Mouse (Mus musculus) neural tube, embryonic 15.5 days (tissue): Measurements from ENCODE around the gene Men1. TPM values are rescaled to one million over a fixed set of nuclear protein-coding genes. Genes with fewer than 3 reads are reported as not detected.
"Not testable (repeated sequence)": the region's sequence is repeated elsewhere in the genome, so short reads cannot be mapped to it uniquely, and the experiment has no call there.

Source experiments
- ATAC-seq: fragments of 200-750 bp; cut with Nextera tagmentation; 2 replicates; pipeline ENCODE4 v1.8.0; 2017; ENCODE audit warnings: mild to moderate bottlenecking, moderate TSS enrichment, moderate library complexity; ENCODE audit not compliant: low FRiP score
- H3K27ac ChIP-seq: fragments of 300-500 bp; sonication (generic); replicated peaks from 2 replicates; pipeline ENCODE4 v1.5.1; 2015; ENCODE audit warnings: mild to moderate bottlenecking, inconsistent platforms
- H3K27me3 ChIP-seq: fragments of 300-500 bp; sonication (generic); replicated peaks from 2 replicates; pipeline ENCODE4 v1.6.1; 2015; ENCODE audit warnings: inconsistent platforms
- H3K36me3 ChIP-seq: fragments of 300-500 bp; sonication (generic); 2 replicates; pipeline ENCODE4 v1.6.1; 2015; ENCODE audit warnings: inconsistent platforms
- H3K4me1 ChIP-seq: fragments of 300-500 bp; sonication (generic); 2 replicates; pipeline ENCODE4 v1.6.1; 2015; ENCODE audit warnings: inconsistent platforms
- H3K4me2 ChIP-seq: fragments of 300-500 bp; sonication (generic); 2 replicates; pipeline ENCODE4 v1.6.1; 2015; ENCODE audit warnings: inconsistent platforms, mild to moderate bottlenecking, moderate library complexity
- H3K4me3 ChIP-seq: fragments of 300-500 bp; sonication (generic); replicated peaks from 2 replicates; pipeline ENCODE4 v1.5.1; 2015; ENCODE audit warnings: mild to moderate bottlenecking, inconsistent platforms
- H3K9ac ChIP-seq: fragments of 300-500 bp; sonication (generic); replicated peaks from 2 replicates; pipeline ENCODE4 v1.6.1; 2015; ENCODE audit warnings: mild to moderate bottlenecking, inconsistent platforms
- H3K9me3 ChIP-seq: fragments of 300-500 bp; sonication (generic); replicated peaks from 2 replicates; pipeline ENCODE4 v1.6.1; 2016; ENCODE audit warnings: inconsistent platforms
- WGBS: fragments of 180-500 bp; shearing (Covaris S2); methylation state at CpG from one replicate; pipeline ENCODE4 v1.1.7; 2015; ENCODE audit warnings: mixed read lengths; 5-methylcytosine and 5-hydroxymethylcytosine counted together
- polyA plus RNA-seq: library from polyadenylated mRNA; unstranded; fragments of >200 nt; fragmentation: Nextera tagmentation; extraction: Ambion mirVana; gene quantifications from 2 replicates; pipeline ENCODE4 v1.2.1, GENCODE M21; 2015

Men1 gene
- polyA plus RNA-seq, 1 experiment from 2014 or later: 71.6 TPM

DNA sequence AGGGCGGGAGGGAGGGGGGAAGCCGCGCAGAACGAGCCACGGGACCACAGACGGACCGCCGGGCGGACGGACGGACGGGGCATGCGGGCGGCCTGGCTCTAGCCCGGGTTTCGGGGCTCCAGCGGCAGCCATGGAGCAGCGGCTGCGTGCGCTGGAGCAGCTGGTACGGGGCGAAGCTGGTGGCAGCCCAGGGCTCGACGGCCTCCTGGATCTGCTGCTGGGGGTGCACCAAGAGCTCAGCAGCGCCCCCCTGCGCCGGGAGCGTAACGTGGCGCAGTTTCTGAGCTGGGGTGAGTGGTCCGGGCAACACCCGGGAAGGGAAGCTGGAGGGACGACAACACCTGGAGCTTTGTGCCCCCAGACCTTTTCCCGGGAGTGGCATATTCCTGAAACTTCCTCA lies 28.2 kb upstream of the Men1 start:
- peak overlapping the region; percentile 45 for H3K9ac ChIP-seq
- peak overlapping the region; percentile 50 for H3K4me3 ChIP-seq
- H3K4me1 ChIP-seq: peaks cover 9% of the 10 kb centered on the region
- 0 out of 2 replicates have a peak, but pooled peaks cover 5% of the 10 kb centered on the region for H3K36me3 ChIP-seq
- no peak overlapping the region for H3K27ac ChIP-seq
- under 1% methylated on average over 28 of the region's 34 CpGs for WGBS
- H3K9me3 ChIP-seq: no peaks in the 10 kb centered on the region
- H3K4me2 ChIP-seq: peak overlapping the region; percentile 69
- no peaks in the 10 kb centered on the region for H3K27me3 ChIP-seq
- ATAC-seq: peak; percentile 64

DNA sequence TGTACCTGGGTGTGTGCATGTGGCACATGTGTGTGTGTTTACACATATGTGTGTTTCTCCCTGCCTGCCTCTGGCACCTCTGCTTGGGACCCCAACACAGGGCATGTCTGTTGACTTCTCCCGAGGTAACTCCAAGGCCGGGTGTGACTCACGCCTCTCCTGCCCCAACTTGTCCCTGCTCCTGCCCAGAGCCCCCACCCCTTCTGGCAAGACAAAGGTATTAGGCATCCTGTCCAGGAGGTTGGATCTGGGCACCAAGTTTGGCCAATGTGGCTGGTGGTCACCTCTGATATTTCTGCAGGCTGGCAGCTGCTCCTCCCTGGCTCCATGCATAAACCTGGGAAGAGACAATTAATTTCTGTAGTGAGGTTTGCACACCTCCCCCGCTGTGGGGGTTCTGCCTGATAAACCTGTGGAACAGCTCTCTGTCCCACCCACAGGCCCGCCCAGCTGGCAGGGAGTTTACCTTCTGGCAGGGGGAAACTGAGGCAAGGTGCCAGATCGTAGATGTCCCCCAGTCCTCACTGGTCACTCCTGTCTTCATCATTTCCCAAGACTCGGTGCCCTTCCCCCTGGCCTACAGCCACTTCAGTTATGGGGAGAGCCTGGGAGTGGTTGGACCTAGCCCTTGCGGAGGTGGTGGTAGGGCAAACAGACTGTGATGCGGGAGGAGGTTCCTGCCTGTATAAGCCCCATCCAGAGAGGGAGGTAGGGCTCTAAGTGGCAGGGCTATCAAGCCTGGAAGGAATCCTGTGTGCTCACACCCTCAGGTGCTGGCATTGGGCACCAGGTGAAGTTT lies 26.8 kb upstream of the Men1 start:
- ATAC-seq: no peak
- Histone ChIP-seq H3K9ac (no peak overlapping the region), H3K27me3 (no peaks in the 10 kb centered on the region), H3K4me3 (no peak overlapping the region), H3K36me3 (0 out of 2 replicates have a peak, but pooled peaks cover 5% of the 10 kb centered on the region), H3K4me1 (peaks cover 9% of the 10 kb centered on the region), H3K27ac (no peak overlapping the region), H3K9me3 (no peaks in the 10 kb centered on the region), H3K4me2 (no peak overlapping the region)
- WGBS: 95% methylated on average over 9 of the region's 9 CpGs

DNA sequence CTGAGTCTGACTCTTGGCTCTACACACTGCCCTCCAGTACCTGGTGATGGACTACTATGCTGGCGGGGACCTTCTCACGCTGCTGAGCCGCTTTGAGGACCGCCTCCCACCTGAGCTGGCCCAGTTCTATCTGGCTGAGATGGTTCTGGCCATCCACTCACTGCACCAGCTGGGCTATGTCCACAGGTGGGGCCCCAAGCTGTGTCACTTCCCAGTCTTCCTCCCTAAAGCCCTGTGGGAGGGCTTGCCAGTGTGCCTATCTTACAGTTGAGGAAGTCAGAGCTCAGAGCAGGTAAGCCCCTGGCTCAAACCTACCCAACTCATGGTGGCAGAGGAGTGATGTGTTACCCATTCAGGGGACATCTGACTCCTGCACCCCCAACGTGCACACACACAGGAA lies 24.6 kb upstream of the Men1 start:
- H3K9me3 ChIP-seq: no peaks in the 10 kb centered on the region
- peaks cover 14% of the 10 kb centered on the region; the same call in 1 of the 2 replicates for H3K36me3 ChIP-seq
- ATAC-seq: no peak
- peaks cover 9% of the 10 kb centered on the region for H3K4me1 ChIP-seq
- H3K9ac ChIP-seq: no peak overlapping the region
- H3K4me2 ChIP-seq: no peak overlapping the region
- no peak overlapping the region for H3K4me3 ChIP-seq
- no peaks in the 10 kb centered on the region for H3K27me3 ChIP-seq
- WGBS: 95% methylated on average over 5 of the region's 5 CpGs
- no peak overlapping the region for H3K27ac ChIP-seq

DNA sequence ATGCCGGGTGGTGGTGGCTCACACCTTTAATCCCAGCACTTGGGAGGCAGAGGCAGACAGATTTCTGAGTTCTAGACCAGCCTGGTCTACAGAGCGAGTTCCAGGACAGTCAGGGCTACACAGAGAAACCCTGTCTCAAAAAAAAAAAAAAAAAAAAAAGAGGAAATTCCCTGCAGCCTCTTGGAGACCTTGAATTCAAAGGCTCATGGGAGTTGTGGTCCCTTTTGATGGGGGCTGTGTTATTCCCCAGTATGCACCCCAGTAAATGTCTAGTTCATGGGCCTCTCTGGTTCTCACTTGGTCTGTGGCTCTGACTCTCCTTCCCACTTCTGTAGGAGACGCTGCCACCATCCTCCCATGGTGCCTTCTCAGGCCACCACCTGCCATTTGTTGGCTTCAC lies 23.0 kb upstream of the Men1 start:
- not testable (repeated sequence) for H3K27ac ChIP-seq, H3K4me1 ChIP-seq, H3K4me3 ChIP-seq, H3K4me2 ChIP-seq, H3K9me3 ChIP-seq, H3K27me3 ChIP-seq, H3K9ac ChIP-seq, ATAC-seq
- H3K36me3 ChIP-seq: peaks cover 18% of the 10 kb centered on the region; the same call in 1 of the 2 replicates
- 91% methylated on average over 3 of the region's 3 CpGs for WGBS

DNA sequence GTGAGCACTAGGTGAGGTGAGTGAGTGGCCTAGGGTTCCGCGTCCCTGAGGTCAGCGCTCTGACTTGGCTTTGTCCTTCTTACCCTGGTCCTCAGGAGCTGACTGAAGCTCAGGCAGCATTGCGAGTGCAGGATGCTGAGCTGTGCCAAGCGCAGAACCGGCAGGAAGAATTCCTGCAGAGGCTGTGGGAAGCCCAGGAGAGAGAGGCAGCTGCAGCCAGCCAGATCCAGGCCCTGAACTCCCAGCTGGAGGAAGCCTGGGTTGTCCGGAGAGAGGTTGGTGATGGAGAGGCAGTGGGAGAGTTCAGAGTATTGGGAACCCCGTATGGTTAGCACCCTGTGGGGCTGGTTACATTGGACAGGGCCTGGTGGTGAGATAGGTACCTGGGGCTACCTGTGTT lies 21.0 kb upstream of the Men1 start:
- WGBS: 93% methylated on average over 8 of the region's 8 CpGs

DNA sequence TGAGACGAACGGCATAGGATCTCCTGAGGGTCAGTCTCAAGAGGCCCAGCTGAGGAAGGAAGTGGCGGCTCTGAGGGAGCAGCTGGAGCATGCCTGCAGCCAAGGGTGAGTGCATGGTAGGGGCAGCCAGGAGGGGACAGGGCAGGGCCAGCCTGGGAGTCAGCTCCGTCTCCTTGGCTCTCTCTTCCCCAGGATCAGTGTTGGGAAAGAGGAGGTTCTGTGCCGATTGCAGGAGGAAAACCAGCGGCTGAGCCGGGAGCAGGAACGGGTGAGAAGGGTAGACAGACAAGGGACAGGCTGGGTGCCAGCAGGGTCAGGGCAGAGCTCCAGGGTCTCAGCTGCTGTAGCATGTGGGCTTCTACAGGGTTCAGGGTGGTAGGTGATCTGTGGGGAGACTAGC lies 20.3 kb upstream of the Men1 start:
- Histone ChIP-seq H3K36me3 (peaks cover 28% of the 10 kb centered on the region; the same call in 1 of the 2 replicates), H3K4me3 (no peak overlapping the region), H3K4me1 (no peaks in the 10 kb centered on the region), H3K9ac (no peak overlapping the region), H3K4me2 (no peak overlapping the region), H3K9me3 (no peaks in the 10 kb centered on the region), H3K27me3 (no peaks in the 10 kb centered on the region), H3K27ac (no peak overlapping the region)
- ATAC-seq: no peak
- WGBS: 85% methylated on average over 8 of the region's 8 CpGs

More for the DNA sequence above, 21.0 kb upstream of the Men1 start:
- Histone ChIP-seq H3K4me3 (no peak overlapping the region), H3K4me1 (no peaks in the 10 kb centered on the region), H3K9me3 (no peaks in the 10 kb centered on the region), H3K27ac (no peak overlapping the region), H3K4me2 (no peak overlapping the region), H3K27me3 (no peaks in the 10 kb centered on the region), H3K9ac (no peak overlapping the region), H3K36me3 (peaks cover 28% of the 10 kb centered on the region; the same call in 1 of the 2 replicates)
- no peak for ATAC-seq

DNA sequence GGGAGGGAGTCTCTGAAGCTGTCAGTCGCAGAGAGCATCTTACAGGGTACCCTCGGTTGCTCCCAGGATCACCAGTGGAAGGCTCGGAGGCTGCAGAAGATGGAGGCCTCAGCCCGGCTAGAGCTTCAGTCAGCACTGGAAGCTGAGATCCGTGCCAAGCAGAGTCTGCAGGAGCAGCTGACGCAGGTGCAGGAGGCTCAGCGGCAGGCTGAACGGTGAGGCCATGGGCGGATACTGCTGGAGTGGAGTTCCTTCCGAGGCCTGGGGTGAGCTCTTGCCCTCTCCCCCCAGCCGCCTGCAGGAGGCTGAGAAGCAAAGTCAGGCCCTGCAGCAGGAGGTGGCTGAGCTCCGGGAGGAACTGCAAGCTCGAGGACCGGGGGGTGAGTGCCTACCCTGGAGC lies 19.2 kb upstream of the Men1 start:
- Histone ChIP-seq H3K4me2 (no peak overlapping the region), H3K36me3 (peaks cover 26% of the 10 kb centered on the region; the same call in 1 of the 2 replicates), H3K27me3 (no peaks in the 10 kb centered on the region), H3K4me1 (no peaks in the 10 kb centered on the region), H3K27ac (no peak overlapping the region), H3K9me3 (no peaks in the 10 kb centered on the region), H3K4me3 (no peak overlapping the region), H3K9ac (no peak overlapping the region)
- ATAC-seq: no peak
- WGBS: 78% methylated on average over 14 of the region's 14 CpGs

DNA sequence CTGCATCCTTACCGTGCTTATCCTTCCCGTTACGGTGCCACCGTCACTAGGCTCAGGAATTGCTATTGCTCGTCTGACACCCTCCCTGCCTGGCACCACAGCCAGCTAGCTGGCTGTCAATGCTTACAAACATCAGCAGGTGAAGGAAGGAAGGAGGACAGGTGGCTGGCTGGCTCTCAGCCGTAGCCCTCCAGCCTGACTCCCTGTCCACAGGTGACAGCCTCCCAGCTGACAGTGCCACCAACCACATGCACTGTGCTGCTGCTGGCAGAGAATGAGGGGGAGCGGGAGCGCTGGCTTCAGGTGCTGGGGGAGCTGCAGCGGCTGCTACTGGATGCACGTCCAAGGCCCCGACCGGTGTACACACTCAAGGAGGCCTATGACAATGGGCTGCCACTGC lies 16.6 kb upstream of the Men1 start:
- H3K9me3 ChIP-seq: no peaks in the 10 kb centered on the region
- no peak for ATAC-seq
- no peak overlapping the region for H3K4me3 ChIP-seq
- H3K27ac ChIP-seq: no peak overlapping the region
- H3K36me3 ChIP-seq: peaks cover 23% of the 10 kb centered on the region; the same call in 1 of the 2 replicates
- WGBS: 89% methylated on average over 12 of the region's 12 CpGs
- H3K4me2 ChIP-seq: no peak overlapping the region
- H3K4me1 ChIP-seq: no peaks in the 10 kb centered on the region
- H3K9ac ChIP-seq: no peak overlapping the region
- no peaks in the 10 kb centered on the region for H3K27me3 ChIP-seq

DNA sequence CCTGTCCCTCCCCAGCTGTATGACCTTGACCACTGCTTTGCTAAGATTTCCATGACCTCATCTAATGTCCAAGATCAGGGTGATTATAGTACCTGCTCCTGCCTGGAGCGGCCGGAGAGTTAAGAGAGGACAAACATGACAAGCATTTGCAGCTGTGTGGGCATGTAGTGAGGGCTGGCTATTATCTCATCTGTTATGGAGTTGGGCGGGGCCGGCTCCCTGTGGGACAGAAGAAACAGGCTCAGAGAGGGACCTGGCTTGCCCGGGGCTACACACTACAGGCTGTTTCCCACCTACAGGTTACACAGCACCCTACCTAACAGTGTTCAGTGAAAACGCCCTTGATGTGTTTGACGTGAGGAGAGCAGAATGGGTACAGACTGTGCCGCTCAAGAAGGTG lies 13.4 kb upstream of the Men1 start:
- H3K27ac ChIP-seq: no peak overlapping the region
- no peak overlapping the region for H3K4me3 ChIP-seq
- H3K9ac ChIP-seq: no peak overlapping the region
- peaks cover 10% of the 10 kb centered on the region; the same call in 1 of the 2 replicates for H3K36me3 ChIP-seq
- H3K9me3 ChIP-seq: no peaks in the 10 kb centered on the region
- no peak overlapping the region for H3K4me2 ChIP-seq
- WGBS: 88% methylated on average over 8 of the region's 8 CpGs
- no peaks in the 10 kb centered on the region for H3K4me1 ChIP-seq
- H3K27me3 ChIP-seq: no peaks in the 10 kb centered on the region
- ATAC-seq: no peak

DNA sequence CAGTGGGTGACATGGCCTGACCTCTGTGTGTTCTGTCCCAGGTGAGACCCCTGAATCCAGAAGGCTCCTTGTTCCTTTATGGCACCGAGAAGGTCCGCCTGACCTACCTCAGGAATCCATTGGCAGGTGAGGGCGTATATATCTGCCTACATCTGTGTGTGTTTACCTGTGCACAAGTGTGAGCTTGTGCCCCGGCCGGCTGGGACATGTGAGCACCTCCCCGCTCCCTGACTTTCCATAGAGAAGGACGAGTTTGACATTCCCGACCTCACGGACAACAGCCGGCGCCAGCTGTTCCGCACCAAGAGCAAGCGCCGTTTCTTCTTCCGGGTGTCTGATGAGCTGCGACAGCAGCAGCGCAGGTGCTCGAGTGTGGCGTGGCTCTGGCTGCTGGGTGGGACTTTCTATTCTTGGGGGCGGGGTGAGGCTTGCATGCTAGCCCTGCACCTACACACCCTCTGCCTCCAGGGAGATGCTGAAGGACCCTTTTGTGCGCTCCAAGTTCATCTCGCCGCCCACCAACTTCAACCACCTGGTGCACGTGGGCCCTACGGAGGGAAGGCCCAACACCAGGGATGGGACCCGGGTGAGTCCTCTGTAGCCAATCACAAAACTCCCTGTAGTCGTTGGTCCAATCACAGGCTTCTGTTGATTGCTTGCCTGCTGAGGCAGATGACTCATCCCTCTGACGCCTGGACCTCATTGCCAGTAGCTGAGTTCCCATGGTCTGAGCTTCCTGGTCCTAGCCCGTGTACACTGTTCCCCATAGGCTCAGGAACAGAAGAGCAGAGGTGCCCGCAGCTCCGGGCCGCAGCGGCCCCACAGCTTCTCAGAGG lies 12.8 kb upstream of the Men1 start:
- ATAC-seq: no peak
- Histone ChIP-seq H3K27ac (no peak overlapping the region), H3K4me1 (no peaks in the 10 kb centered on the region), H3K4me3 (no peak overlapping the region), H3K9me3 (no peaks in the 10 kb centered on the region), H3K4me2 (no peak overlapping the region), H3K36me3 (peaks cover 10% of the 10 kb centered on the region; the same call in 1 of the 2 replicates), H3K27me3 (no peaks in the 10 kb centered on the region), H3K9ac (no peak overlapping the region)
- 90% methylated on average over 33 of the region's 33 CpGs for WGBS

DNA sequence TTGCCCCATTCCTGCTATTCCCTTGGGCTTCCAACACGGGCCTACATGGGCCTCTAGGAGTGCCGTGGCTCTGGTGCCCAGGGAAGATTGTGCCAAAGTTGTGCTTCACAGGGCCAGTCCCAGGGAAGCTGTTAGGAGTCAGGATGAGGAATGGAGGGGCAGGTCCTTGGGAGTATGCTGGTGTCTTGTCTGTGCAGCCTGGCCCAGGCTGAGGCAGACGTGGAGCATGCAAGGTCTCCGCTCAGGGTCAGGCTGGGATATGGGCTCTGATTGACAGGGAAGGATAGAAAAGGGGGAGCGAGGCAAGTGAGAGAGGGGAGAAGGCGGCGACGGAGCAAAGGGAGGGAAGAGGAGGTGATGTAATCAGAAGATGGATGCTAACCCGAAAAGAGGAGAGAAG lies 10.0 kb upstream of the Men1 start:
- Histone ChIP-seq H3K27me3 (no peaks in the 10 kb centered on the region), H3K27ac (no peak overlapping the region), H3K36me3 (no peaks in the 10 kb centered on the region), H3K9ac (no peak overlapping the region), H3K9me3 (no peaks in the 10 kb centered on the region), H3K4me1 (no peaks in the 10 kb centered on the region), H3K4me2 (no peak overlapping the region), H3K4me3 (no peak overlapping the region)
- ATAC-seq: no peak
- 90% methylated on average over 9 of the region's 9 CpGs for WGBS

DNA sequence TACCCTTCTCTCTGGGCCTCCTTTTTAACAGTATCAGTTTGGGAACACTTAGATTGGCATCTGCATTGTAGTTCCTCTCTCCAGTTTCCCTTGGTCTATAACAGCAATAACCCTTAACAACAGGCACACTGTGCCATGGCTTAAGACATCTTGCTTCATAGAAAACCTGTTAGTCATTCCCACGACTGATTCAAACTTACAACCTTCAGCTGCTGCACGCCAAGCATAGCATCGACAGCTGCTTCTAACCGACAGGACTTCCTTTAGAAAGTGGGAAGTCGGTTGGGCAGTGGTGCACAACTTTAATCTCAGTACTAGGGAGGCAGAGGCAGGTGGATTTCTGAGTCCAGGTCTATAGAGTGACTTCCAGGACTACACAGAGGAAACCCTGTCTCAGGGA lies 3.6 kb upstream of the Men1 start:
- H3K9ac ChIP-seq: no peak overlapping the region
- no peaks in the 10 kb centered on the region for H3K36me3 ChIP-seq
- no peaks in the 10 kb centered on the region for H3K9me3 ChIP-seq
- H3K4me2 ChIP-seq: no peak overlapping the region
- peaks cover 16% of the 10 kb centered on the region for H3K4me1 ChIP-seq
- ATAC-seq: no peak
- 67% methylated on average over 5 of the region's 5 CpGs for WGBS
- no peak overlapping the region for H3K4me3 ChIP-seq
- H3K27ac ChIP-seq: no peak overlapping the region
- no peaks in the 10 kb centered on the region for H3K27me3 ChIP-seq
